Mouse (Mus musculus): Measurements from ENCODE around the gene Mfsd9. TPM values are rescaled to one million over a fixed set of nuclear protein-coding genes. Genes with fewer than 3 reads are reported as not detected.

The Mfsd9 gene
- 7.6 and 7.8 TPM in 2 replicates for polyA plus RNA-seq (2015; fragmentation: Nextera tagmentation; extraction: Ambion mirVana)

GRCm38 (mm10) chr1:40790324-40791141, at the start of gene Mfsd9:
Gene Mfsd9 (minus strand): TSS chr1:40790687.
- H3K4me1 ChIP-seq (replicated peaks; ENCODE audit: control insufficient read depth, insufficient read depth, low read length), result no peaks in the 10 kb centered on the region
- WGBS, result 6% methylated on average over 38 of the region's 38 CpGs
- peak within 1 kb of the TSS; percentile 64 for H3K9ac ChIP-seq (ENCODE audit: low read depth, low read length)
- no peaks in the 10 kb centered on the region for H3K36me3 ChIP-seq (ENCODE audit: control insufficient read depth, insufficient read depth)
- H3K27me3 ChIP-seq (replicated peaks; ENCODE audit: control insufficient read depth, insufficient read depth, low read length), result no peaks in the 10 kb centered on the region
- peak within 1 kb of the TSS; percentile 71 for H3K4me3 ChIP-seq (ENCODE audit: low read depth, low read length)
- H3K27ac ChIP-seq (ENCODE audit: low read depth, low read length), result no peak within 1 kb of the TSS; the same call in 1 of the 2 replicates
- peak; percentile 85 for ATAC-seq
- H3K4me2 ChIP-seq (replicated peaks; ENCODE audit: low read depth), result peak within 1 kb of the TSS; percentile 80
- no peak for TF ChIP-seq CTCF (IDR thresholded peaks at IDR 0.05; ENCODE audit: low read depth)
- no peaks in the 10 kb centered on the region for H3K9me3 ChIP-seq (ENCODE audit: control insufficient read depth)

GRCm38 (mm10) chr1:40835468-40835867, 45.0 kb upstream of the Mfsd9 start:
- Histone ChIP-seq H3K4me2 (replicated peaks; ENCODE audit: low read depth) (no peak overlapping the region), H3K9me3 (ENCODE audit: control insufficient read depth) (no peaks in the 10 kb centered on the region), H3K27me3 (replicated peaks; ENCODE audit: control insufficient read depth, insufficient read depth, low read length) (no peaks in the 10 kb centered on the region), H3K36me3 (ENCODE audit: control insufficient read depth, insufficient read depth) (no peaks in the 10 kb centered on the region), H3K4me3 (ENCODE audit: low read depth, low read length) (no peak overlapping the region), H3K4me1 (replicated peaks; ENCODE audit: control insufficient read depth, insufficient read depth, low read length) (no peaks in the 10 kb centered on the region), H3K27ac (ENCODE audit: low read depth, low read length) (no peak overlapping the region), H3K9ac (ENCODE audit: low read depth, low read length) (no peak overlapping the region)
- no peak for TF ChIP-seq CTCF (IDR thresholded peaks at IDR 0.05; ENCODE audit: low read depth)
- no peak for ATAC-seq
- 82% methylated on average over 4 of the region's 4 CpGs for WGBS

- H3K4me3 ChIP-seq (ENCODE audit: low read depth, low read length), result no peak overlapping the region
- ATAC-seq, result peak; percentile 84
- H3K36me3 ChIP-seq (ENCODE audit: control insufficient read depth, insufficient read depth), result no peaks in the 10 kb centered on the region
- H3K27ac ChIP-seq (ENCODE audit: low read depth, low read length), result no peak overlapping the region
- H3K9me3 ChIP-seq (ENCODE audit: control insufficient read depth), result no peaks in the 10 kb centered on the region
- H3K27me3 ChIP-seq (replicated peaks; ENCODE audit: control insufficient read depth, insufficient read depth, low read length), result no peaks in the 10 kb centered on the region
- H3K9ac ChIP-seq (ENCODE audit: low read depth, low read length), result no peak overlapping the region
- no peak for TF ChIP-seq CTCF (IDR thresholded peaks at IDR 0.05; ENCODE audit: low read depth)
- 44% methylated on average over 4 of the region's 4 CpGs for WGBS
- no peaks in the 10 kb centered on the region for H3K4me1 ChIP-seq (replicated peaks; ENCODE audit: control insufficient read depth, insufficient read depth, low read length)
- no peak overlapping the region for H3K4me2 ChIP-seq (replicated peaks; ENCODE audit: low read depth)
These were observed 40.4 kb upstream of the Mfsd9 start for GRCm38 (mm10) chr1:40830712-40831507.

- Histone ChIP-seq H3K27ac (ENCODE audit: low read depth, low read length) (no peak overlapping the region), H3K4me3 (ENCODE audit: low read depth, low read length) (no peak overlapping the region), H3K36me3 (ENCODE audit: control insufficient read depth, insufficient read depth) (no peaks in the 10 kb centered on the region), H3K27me3 (replicated peaks; ENCODE audit: control insufficient read depth, insufficient read depth, low read length) (no peaks in the 10 kb centered on the region), H3K4me2 (replicated peaks; ENCODE audit: low read depth) (no peak overlapping the region), H3K4me1 (replicated peaks; ENCODE audit: control insufficient read depth, insufficient read depth, low read length) (no peaks in the 10 kb centered on the region), H3K9me3 (ENCODE audit: control insufficient read depth) (no peaks in the 10 kb centered on the region), H3K9ac (ENCODE audit: low read depth, low read length) (no peak overlapping the region)
- WGBS, result 55% methylated on average over 10 of the region's 10 CpGs
- ATAC-seq, result no peak
- TF ChIP-seq CTCF (IDR thresholded peaks at IDR 0.05; ENCODE audit: low read depth), result no peak
These were observed 38.9 kb upstream of the Mfsd9 start for GRCm38 (mm10) chr1:40829213-40829914.

- Histone ChIP-seq H3K27ac (ENCODE audit: low read depth, low read length) (no peak overlapping the region), H3K36me3 (ENCODE audit: control insufficient read depth, insufficient read depth) (no peaks in the 10 kb centered on the region), H3K4me1 (replicated peaks; ENCODE audit: control insufficient read depth, insufficient read depth, low read length) (no peaks in the 10 kb centered on the region), H3K4me2 (replicated peaks; ENCODE audit: low read depth) (no peak overlapping the region), H3K4me3 (ENCODE audit: low read depth, low read length) (no peak overlapping the region), H3K9ac (ENCODE audit: low read depth, low read length) (no peak overlapping the region), H3K27me3 (replicated peaks; ENCODE audit: control insufficient read depth, insufficient read depth, low read length) (no peaks in the 10 kb centered on the region), H3K9me3 (ENCODE audit: control insufficient read depth) (no peaks in the 10 kb centered on the region)
- 76% methylated on average over 7 of the region's 7 CpGs for WGBS
- no peak for ATAC-seq
- no peak for TF ChIP-seq CTCF (IDR thresholded peaks at IDR 0.05; ENCODE audit: low read depth)
These were observed 35.3 kb upstream of the Mfsd9 start for GRCm38 (mm10) chr1:40825826-40826225.

GRCm38 (mm10) chr1:40824936-40825335, 34.4 kb upstream of the Mfsd9 start:
- Histone ChIP-seq H3K4me3 (ENCODE audit: low read depth, low read length) (no peak overlapping the region), H3K27me3 (replicated peaks; ENCODE audit: control insufficient read depth, insufficient read depth, low read length) (no peaks in the 10 kb centered on the region), H3K36me3 (ENCODE audit: control insufficient read depth, insufficient read depth) (no peaks in the 10 kb centered on the region), H3K9me3 (ENCODE audit: control insufficient read depth) (no peaks in the 10 kb centered on the region), H3K4me1 (replicated peaks; ENCODE audit: control insufficient read depth, insufficient read depth, low read length) (no peaks in the 10 kb centered on the region), H3K4me2 (replicated peaks; ENCODE audit: low read depth) (no peak overlapping the region), H3K9ac (ENCODE audit: low read depth, low read length) (no peak overlapping the region), H3K27ac (ENCODE audit: low read depth, low read length) (no peak overlapping the region)
- 70% methylated on average over 8 of the region's 8 CpGs for WGBS
- TF ChIP-seq CTCF (IDR thresholded peaks at IDR 0.05; ENCODE audit: low read depth), result no peak
- ATAC-seq, result no peak
